ENCODE assay signal across 29 mouse cellular contexts in the genomic region with DNA sequence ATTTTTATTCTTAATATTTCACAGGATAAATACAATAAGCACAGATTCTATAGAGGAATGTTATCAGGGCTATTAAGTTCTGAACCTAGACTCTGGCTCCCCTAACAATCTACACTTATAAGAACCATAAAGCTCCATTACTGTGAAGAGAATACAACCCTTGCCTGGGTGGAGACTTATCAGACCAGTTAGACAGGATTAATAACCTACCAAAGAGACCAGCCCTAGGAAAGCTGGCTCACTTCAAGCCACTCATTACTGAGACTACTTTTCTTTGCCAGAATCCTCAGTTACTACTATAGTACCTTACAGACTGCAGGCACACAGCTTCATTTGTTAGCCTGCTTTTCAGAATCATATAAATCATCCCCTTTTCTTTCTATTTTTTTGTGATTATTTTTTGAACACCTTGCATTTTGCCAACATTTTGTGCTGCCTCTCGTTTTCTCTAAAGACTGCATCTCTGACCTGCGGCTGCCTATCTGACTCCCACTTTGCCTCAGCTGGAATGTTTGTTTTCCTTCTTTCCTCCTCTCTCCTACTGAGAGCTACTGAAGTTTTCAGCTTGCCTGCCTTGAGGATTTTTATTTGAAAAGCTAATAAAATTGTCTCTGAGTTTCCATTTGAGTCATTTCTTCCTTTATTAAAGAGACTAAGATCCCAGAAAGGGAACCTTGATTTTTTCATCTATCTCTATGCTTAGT.
DNase-seq lines count a peak whose midpoint lies in the region; ATAC-seq and TF ChIP-seq lines count a peak whose summit lies in the region.
"Had no signal": no experiment of that assay in that cellular context is flagged by ENCODE, and none has a peak within 500 bp of the region (broad histone marks: within the 10 kb centered on the region; RNA-seq: fewer than 3 reads in every experiment).

No protein-coding gene starts in this region.

- H3K36me3 ChIP-seq in limb, embryonic 14.5 days (ENCODE audit: control insufficient read depth, insufficient read depth, low read length): no peaks in the 10 kb centered on the region
- no peaks in the 10 kb centered on the region for H3K36me3 ChIP-seq in limb, embryonic 10.5 days
- no peaks in the 10 kb centered on the region for H3K36me3 ChIP-seq in intestine, embryonic 16.5 days (ENCODE audit: control insufficient read depth, insufficient read depth, low read length)
- H3K36me3 ChIP-seq in stomach, postnatal 0 days (ENCODE audit: control insufficient read depth, insufficient read depth, low read length): no peaks in the 10 kb centered on the region
- H3K36me3 ChIP-seq: embryonic facial prominence, embryonic 12.5 days; hindbrain, embryonic 10.5 days; hindbrain, embryonic 15.5 days; kidney, embryonic 15.5 days; midbrain, embryonic 13.5 days; neural tube, embryonic 13.5 days had no signal

- TF ChIP-seq CTCF in lung, adult 2 months (IDR thresholded peaks at IDR 0.05; ENCODE audit: insufficient read depth, low read length): no peak
- no peak for TF ChIP-seq CTCF in stomach, postnatal 0 days (IDR thresholded peaks at IDR 0.05; ENCODE audit: low read depth)

- H3K9me3 ChIP-seq in limb, embryonic 14.5 days (ENCODE audit: control insufficient read depth, low read length): no peaks in the 10 kb centered on the region
- H3K9me3 ChIP-seq in limb, embryonic 10.5 days (replicated peaks): no peaks in the 10 kb centered on the region
- no peaks in the 10 kb centered on the region for H3K9me3 ChIP-seq in intestine, embryonic 16.5 days (ENCODE audit: control insufficient read depth, low read length)
- H3K9me3 ChIP-seq in stomach, postnatal 0 days (ENCODE audit: control insufficient read depth, low read length): no peaks in the 10 kb centered on the region
- H3K9me3 ChIP-seq: embryonic facial prominence, embryonic 12.5 days; hindbrain, embryonic 10.5 days; hindbrain, embryonic 15.5 days; kidney, embryonic 15.5 days had no signal

- no peak overlapping the region for H3K9ac ChIP-seq in limb, embryonic 14.5 days (ENCODE audit: low read depth, low read length, severe bottlenecking)
- no peak overlapping the region for H3K9ac ChIP-seq in intestine, embryonic 16.5 days (ENCODE audit: low read depth, low read length)
- H3K9ac ChIP-seq in stomach, postnatal 0 days (ENCODE audit: low read length): no peak overlapping the region
- H3K9ac ChIP-seq: embryonic facial prominence, embryonic 12.5 days; forebrain, postnatal 0 days; hindbrain, embryonic 15.5 days; kidney, embryonic 15.5 days; liver, embryonic 14.5 days; midbrain, embryonic 13.5 days; neural tube, embryonic 13.5 days had no signal

- no peak overlapping the region for H3K4me3 ChIP-seq in limb, embryonic 14.5 days (replicated peaks; ENCODE audit: low read length)
- H3K4me3 ChIP-seq in limb, embryonic 10.5 days: no peak overlapping the region
- H3K4me3 ChIP-seq in lung, adult 2 months (replicated peaks; ENCODE audit: extremely low read depth, low read depth, low read length): no peak overlapping the region
- no peak overlapping the region for H3K4me3 ChIP-seq in intestine, embryonic 16.5 days (ENCODE audit: low read length)
- no peak overlapping the region for H3K4me3 ChIP-seq in stomach, postnatal 0 days (ENCODE audit: low read depth, low read length)
- H3K4me3 ChIP-seq: embryonic facial prominence, embryonic 12.5 days; erythroblast, embryonic 14.5 days; hindbrain, embryonic 10.5 days; hindbrain, embryonic 15.5 days; kidney, embryonic 15.5 days; midbrain, embryonic 13.5 days; neural tube, embryonic 13.5 days had no signal

- H3K27ac ChIP-seq in limb, embryonic 14.5 days (replicated peaks; ENCODE audit: low read depth, low read length): no peak overlapping the region
- H3K27ac ChIP-seq in limb, embryonic 10.5 days: no peak overlapping the region
- H3K27ac ChIP-seq in intestine, embryonic 16.5 days (ENCODE audit: low read length): no peak overlapping the region
- H3K27ac ChIP-seq in stomach, postnatal 0 days (replicated peaks): no peak overlapping the region
- H3K27ac ChIP-seq: embryonic facial prominence, embryonic 12.5 days; hindbrain, embryonic 10.5 days; hindbrain, embryonic 15.5 days; kidney, embryonic 15.5 days; liver, embryonic 14.5 days; macrophage; midbrain, embryonic 13.5 days; neural tube, embryonic 13.5 days had no signal

- H3K27me3 ChIP-seq in limb, embryonic 14.5 days (ENCODE audit: control insufficient read depth, insufficient read depth, low read length): no peaks in the 10 kb centered on the region
- H3K27me3 ChIP-seq in limb, embryonic 10.5 days (ENCODE audit: low read depth, poor library complexity, severe bottlenecking): no peaks in the 10 kb centered on the region
- H3K27me3 ChIP-seq in intestine, embryonic 16.5 days (replicated peaks; ENCODE audit: control insufficient read depth, insufficient read depth, low read length): no peaks in the 10 kb centered on the region
- no peaks in the 10 kb centered on the region for H3K27me3 ChIP-seq in stomach, postnatal 0 days (ENCODE audit: control insufficient read depth, insufficient read depth, low read length)
- H3K27me3 ChIP-seq: embryonic facial prominence, embryonic 12.5 days; hindbrain, embryonic 15.5 days; kidney, embryonic 15.5 days; midbrain, embryonic 13.5 days; neural tube, embryonic 13.5 days had no signal

- no peak overlapping the region for H3K4me2 ChIP-seq in limb, embryonic 14.5 days (replicated peaks; ENCODE audit: low read depth, low read length, severe bottlenecking)
- no peak overlapping the region for H3K4me2 ChIP-seq in intestine, embryonic 16.5 days (ENCODE audit: low read depth, low read length)
- H3K4me2 ChIP-seq in stomach, postnatal 0 days (replicated peaks; ENCODE audit: low read depth): no peak overlapping the region
- H3K4me2 ChIP-seq: embryonic facial prominence, embryonic 12.5 days; hindbrain, embryonic 15.5 days; kidney, embryonic 15.5 days; midbrain, embryonic 13.5 days; neural tube, embryonic 13.5 days had no signal

- no peak; the same call in 1 of the 2 replicates for ATAC-seq in limb, embryonic 14.5 days (ENCODE audit: low FRiP score, low read depth)
- peak; percentile 99 for ATAC-seq in intestine, embryonic 16.5 days
- ATAC-seq in stomach, postnatal 0 days (ENCODE audit: low FRiP score, low TSS enrichment): peak; percentile 69
- ATAC-seq: forebrain, postnatal 0 days; inflammation-experienced regulatory T-cells, adult 6 months; midbrain, embryonic 13.5 days had no signal

- no peak for TF ChIP-seq POLR2A in limb, embryonic 14.5 days (IDR thresholded peaks at IDR 0.05; ENCODE audit: borderline replicate concordance, extremely low read depth, insufficient read depth, insufficient read length)
- TF ChIP-seq POLR2A in lung, adult 2 months (IDR thresholded peaks at IDR 0.05; ENCODE audit: borderline replicate concordance, extremely low read depth, low read depth, low read length): no peak

- DNase-seq in limb, embryonic 14.5 days (ENCODE audit: low spot score): peak; percentile 38
- DNase-seq in limb, embryonic 10.5 days (ENCODE audit: low spot score): no peak
- DNase-seq in lung, postnatal 36 days: peak; percentile 12
- DNase-seq in lung, adult 2 months: no peak
- DNase-seq in stomach, postnatal 0 days (ENCODE audit: low spot score): no peak
- no peak for DNase-seq in thymus, postnatal 25 days
- DNase-seq in left cerebral cortex, adult 8-10 months (ENCODE audit: low spot score in 2 of 2): no peak
- DNase-seq: adrenal gland, postnatal 25 days; B cell, adult 2 months; cerebellum, adult 2 months; cerebellum, postnatal 14 days; forebrain, postnatal 0 days; heart, postnatal 14 days; kidney, postnatal 4 days; left cerebral cortex, postnatal 4 days; liver; retina, postnatal 1 day; right cerebral cortex, postnatal 14 days had no signal

- no peak for TF ChIP-seq EP300 in stomach, postnatal 0 days (optimal IDR thresholded peaks at IDR 0.05)

- 65% methylated on average over 2 of the region's 2 CpGs for WGBS in limb, embryonic 14.5 days
- 73% methylated on average over 2 of the region's 2 CpGs for WGBS in limb, embryonic 10.5 days
- 43% methylated on average over 2 of the region's 2 CpGs for WGBS in lung, adult 2 months
- 41% methylated on average over 2 of the region's 2 CpGs for WGBS in intestine, embryonic 16.5 days
- 26% methylated on average over 2 of the region's 2 CpGs for WGBS in stomach, postnatal 0 days

- no peaks in the 10 kb centered on the region for H3K4me1 ChIP-seq in limb, embryonic 14.5 days (ENCODE audit: control insufficient read depth, insufficient read depth, low read length)
- no peaks in the 10 kb centered on the region for H3K4me1 ChIP-seq in limb, embryonic 10.5 days
- H3K4me1 ChIP-seq in lung, adult 2 months (ENCODE audit: control insufficient read depth, insufficient read depth, low read length): no peaks in the 10 kb centered on the region
- no peaks in the 10 kb centered on the region for H3K4me1 ChIP-seq in intestine, embryonic 16.5 days (ENCODE audit: control insufficient read depth, insufficient read depth, low read length)
- H3K4me1 ChIP-seq in stomach, postnatal 0 days (replicated peaks; ENCODE audit: control insufficient read depth, insufficient read depth): no peaks in the 10 kb centered on the region
- H3K4me1 ChIP-seq: embryonic facial prominence, embryonic 12.5 days; hindbrain, embryonic 10.5 days; hindbrain, embryonic 15.5 days; kidney, embryonic 15.5 days; midbrain, embryonic 13.5 days; neural tube, embryonic 13.5 days had no signal

Comparison
In these comparisons a context has a peak if more than half of its experiments do, and no peak if none do; other contexts are left out.
1. DNase-seq: peak in limb, embryonic 14.5 days (single experiment) and lung, postnatal 36 days (single experiment); none in limb, embryonic 10.5 days (single experiment), lung, adult 2 months (single experiment), stomach, postnatal 0 days (single experiment), thymus, postnatal 25 days (single experiment) and left cerebral cortex, adult 8-10 months (0 of 2).